Mouse (Mus musculus): ENCODE data around the gene Mal.
A peak's percentile ranks its signal among the peaks of the same experiment; 100 is the strongest.

The Mal gene

GRCm38 (mm10) chr2:127656086-127656720 is at the start of gene Mal:
Mal (minus strand) TSS chr2:127656695.
- peak; percentile 61 for DNase-seq (ENCODE audit: low spot score)

GRCm38 (mm10) chr2:127705267-127705666 is 48.8 kb upstream of the Mal start:
- DNase-seq (ENCODE audit: low spot score) = no peak

GRCm38 (mm10) chr2:127689239-127689638 is 32.7 kb upstream of the Mal start:
- no peak for DNase-seq (ENCODE audit: low spot score)

GRCm38 (mm10) chr2:127683687-127684331 is 27.3 kb upstream of the Mal start:
- DNase-seq (ENCODE audit: low spot score) = peak; percentile 71

- no peak for DNase-seq (ENCODE audit: low spot score)
Measured at GRCm38 (mm10) chr2:127667843-127668506, 11.5 kb upstream of the Mal start.

GRCm38 (mm10) chr2:127667015-127667414 is 10.5 kb upstream of the Mal start:
- no peak for DNase-seq (ENCODE audit: low spot score)

- DNase-seq (ENCODE audit: low spot score) = no peak
Measured at GRCm38 (mm10) chr2:127662708-127663107, 6.2 kb upstream of the Mal start.

GRCm38 (mm10) chr2:127655419-127655818 is 1.1 kb downstream of the Mal start:
- DNase-seq (ENCODE audit: low spot score) = no peak

GRCm38 (mm10) chr2:127654786-127655185 is 1.7 kb downstream of the Mal start:
- DNase-seq (ENCODE audit: low spot score) = no peak

- no peak for DNase-seq (ENCODE audit: low spot score)
Measured at GRCm38 (mm10) chr2:127652805-127653204, 3.7 kb downstream of the Mal start.

- no peak for DNase-seq (ENCODE audit: low spot score)
Measured at GRCm38 (mm10) chr2:127652335-127652734, 4.2 kb downstream of the Mal start.

- no peak for DNase-seq (ENCODE audit: low spot score)
Measured at GRCm38 (mm10) chr2:127651601-127652000, 4.9 kb downstream of the Mal start.

GRCm38 (mm10) chr2:127649921-127650320 is 6.6 kb downstream of the Mal start:
- DNase-seq (ENCODE audit: low spot score) = no peak

GRCm38 (mm10) chr2:127648145-127648544 is 8.3 kb downstream of the Mal start:
- no peak for DNase-seq (ENCODE audit: low spot score)

- DNase-seq (ENCODE audit: low spot score) = no peak
Measured at GRCm38 (mm10) chr2:127646875-127647274, 9.6 kb downstream of the Mal start.

- DNase-seq (ENCODE audit: low spot score) = no peak
Measured at GRCm38 (mm10) chr2:127643728-127644704, 12.5 kb downstream of the Mal start.

GRCm38 (mm10) chr2:127638973-127639372 is 17.5 kb downstream of the Mal start:
- no peak for DNase-seq (ENCODE audit: low spot score)

GRCm38 (mm10) chr2:127635581-127635980 is 20.9 kb downstream of the Mal start:
- DNase-seq (ENCODE audit: low spot score) = no peak

- DNase-seq (ENCODE audit: low spot score) = no peak
Measured at GRCm38 (mm10) chr2:127632601-127633000, 23.9 kb downstream of the Mal start.

GRCm38 (mm10) chr2:127627990-127628570 is 28.4 kb downstream of the Mal start:
- no peak for DNase-seq (ENCODE audit: low spot score)

GRCm38 (mm10) chr2:127627354-127627753 is 29.1 kb downstream of the Mal start:
- no peak for DNase-seq (ENCODE audit: low spot score)

GRCm38 (mm10) chr2:127625659-127626058 is 30.8 kb downstream of the Mal start:
- DNase-seq (ENCODE audit: low spot score) = no peak

All from testis, postnatal 10 days (tissue).